Mouse (Mus musculus) heart, adult 11 months (tissue): ENCODE measurements around the gene Racgap1.

Source experiments
- DNase-seq: peaks from one replicate; pipeline ENCODE4 v3.0.0; 2022

Racgap1 gene

DNA sequence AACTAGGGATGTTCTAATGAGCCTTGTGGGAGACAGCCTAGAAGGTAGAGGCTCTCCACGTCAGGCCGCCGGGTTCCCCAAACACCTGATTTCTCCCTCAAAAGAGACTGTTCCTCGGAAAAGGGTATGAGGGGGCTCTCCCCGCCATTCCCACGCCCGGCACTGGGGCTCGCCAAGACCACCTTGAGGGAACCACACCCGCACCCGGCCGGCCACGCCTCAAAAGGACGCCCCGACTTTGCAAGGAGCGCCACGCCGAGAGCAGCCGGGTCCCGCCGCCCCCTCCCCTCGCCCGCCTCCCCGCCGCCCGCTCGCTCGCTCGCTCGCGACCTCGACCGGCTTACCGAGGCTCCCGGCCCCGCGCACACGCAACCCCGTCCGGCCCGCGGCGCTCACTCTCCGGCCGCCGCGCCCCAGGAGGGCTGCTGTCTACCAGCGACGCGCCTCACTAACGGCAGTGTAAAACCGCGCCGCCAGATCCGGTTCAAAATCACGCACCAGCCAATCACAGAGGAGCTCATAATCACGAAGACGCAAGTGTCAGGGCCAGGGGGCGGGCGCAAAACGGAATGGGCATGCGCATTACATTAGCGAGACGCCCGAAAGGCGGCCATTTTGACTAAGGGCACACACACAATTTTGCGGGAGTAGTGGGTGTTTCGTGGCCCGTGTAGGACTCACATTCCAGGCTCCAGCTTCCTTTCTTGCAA, at the start of gene Racgap1:
Gene Racgap1, minus strand, starts transcription at position 494 of the 710 bp plus-strand sequence.
- peak; percentile 99 for DNase-seq

- DNase-seq = peak; percentile 93
Measured at GRCm38 (mm10) chr15:99700219-99701106, 49.0 kb upstream of the Racgap1 start.

GRCm38 (mm10) chr15:99699715-99700114, 48.3 kb upstream of the Racgap1 start:
- DNase-seq = no peak

GRCm38 (mm10) chr15:99698533-99699085, 47.2 kb upstream of the Racgap1 start:
- peak; percentile 92 for DNase-seq

DNA sequence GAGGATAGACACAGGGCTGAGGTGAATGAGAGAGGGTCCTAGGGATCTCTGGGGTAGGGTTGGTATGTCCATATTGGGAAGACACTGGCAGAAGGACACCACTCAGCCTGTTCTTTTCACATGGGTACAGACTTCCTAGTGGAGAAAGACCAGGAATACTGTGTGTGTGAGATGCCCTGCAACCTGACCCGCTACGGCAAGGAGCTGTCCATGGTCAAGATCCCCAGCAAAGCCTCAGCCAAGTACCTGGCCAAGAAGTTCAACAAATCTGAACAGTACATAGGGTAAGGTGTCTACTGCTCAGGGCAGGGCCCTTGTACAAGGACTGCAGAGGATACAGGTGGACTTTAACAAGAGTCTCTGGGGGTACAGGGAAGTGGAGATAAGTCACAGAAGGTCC, 45.9 kb upstream of the Racgap1 start:
- DNase-seq = peak; percentile 64

GRCm38 (mm10) chr15:99691976-99692375, 40.5 kb upstream of the Racgap1 start:
- DNase-seq = no peak

DNA sequence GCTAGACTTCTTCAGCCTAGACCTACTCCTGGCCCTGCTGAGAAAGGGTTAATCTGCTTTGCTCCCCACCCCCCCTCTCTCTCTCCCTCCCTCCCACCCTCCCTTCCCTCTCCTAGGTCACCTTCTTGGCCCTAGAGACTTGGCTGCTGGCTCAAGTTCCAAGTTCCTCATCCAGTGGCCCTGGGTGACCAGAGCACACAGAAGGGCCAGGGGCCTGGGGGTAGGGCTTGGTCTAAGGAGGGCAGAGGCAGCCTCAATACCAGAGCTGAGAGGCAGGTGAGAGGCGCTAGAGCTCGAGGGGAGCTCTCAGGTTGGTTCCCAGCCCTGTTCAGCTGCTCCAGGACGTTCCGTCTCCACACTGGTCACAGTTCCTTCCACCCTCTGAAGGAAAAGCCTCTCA, 39.5 kb upstream of the Racgap1 start:
- no peak for DNase-seq

DNA sequence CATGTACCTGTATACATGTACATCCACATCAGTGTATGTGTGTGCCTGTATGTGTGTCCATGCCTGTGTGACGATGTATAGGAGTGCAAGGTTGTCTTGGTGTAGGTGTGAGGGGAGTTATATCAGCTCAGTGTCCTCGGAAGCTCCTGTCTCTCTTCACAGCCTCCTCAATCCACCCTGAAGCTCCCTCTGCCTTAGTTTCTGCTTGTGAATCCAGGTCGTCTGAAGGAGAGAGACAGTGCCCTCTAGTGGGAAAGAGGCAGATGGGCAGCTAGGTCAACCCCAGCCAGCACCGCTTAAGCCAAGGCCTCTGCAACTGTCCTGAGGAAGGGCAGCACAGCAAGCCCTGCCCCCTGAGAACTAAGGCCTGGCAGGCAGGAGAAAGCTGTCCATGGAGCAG, 37.3 kb upstream of the Racgap1 start:
- DNase-seq = peak; percentile 94

DNA sequence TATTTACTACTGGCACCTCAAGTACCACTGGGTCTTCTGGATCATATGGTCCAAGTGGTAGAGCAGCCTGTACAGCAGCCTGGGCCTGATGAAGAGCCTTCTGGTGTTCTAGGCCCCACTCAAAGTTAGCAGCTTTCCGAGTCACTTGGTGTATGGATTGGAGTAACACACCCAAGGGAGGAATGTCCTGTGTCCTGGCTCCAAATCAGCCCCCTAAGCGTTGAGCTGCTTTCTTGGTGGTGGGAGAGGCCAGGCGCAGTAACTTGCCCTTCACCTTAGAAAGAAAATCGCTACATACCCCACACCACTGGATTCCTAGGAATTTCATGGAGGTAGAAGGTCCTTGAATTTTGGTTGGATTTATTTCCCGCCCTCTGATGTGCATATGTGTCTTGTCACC, 32.7 kb upstream of the Racgap1 start:
- DNase-seq = no peak

DNA sequence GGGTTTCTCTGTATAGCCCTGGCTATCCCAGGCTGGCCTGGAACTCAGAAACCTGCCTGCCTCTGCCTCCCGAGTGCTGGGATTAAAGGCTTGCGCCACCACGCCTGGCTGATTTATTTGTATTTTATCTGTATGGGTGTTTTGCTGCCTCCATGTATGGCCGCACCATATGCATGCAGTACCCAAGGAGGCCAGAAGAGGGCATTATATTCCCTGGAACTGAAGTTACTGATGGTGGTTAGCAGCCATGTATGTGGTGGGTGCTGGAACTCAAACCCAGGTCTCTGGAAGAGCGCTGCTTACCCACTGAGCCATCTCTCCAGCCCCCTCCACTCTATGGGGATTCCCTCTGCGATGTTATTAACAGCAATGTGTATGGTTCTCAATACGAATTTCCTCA, 31.4 kb upstream of the Racgap1 start:
- no peak for DNase-seq

- no peak for DNase-seq
Measured at GRCm38 (mm10) chr15:99679008-99679407, 27.6 kb upstream of the Racgap1 start.

- no peak for DNase-seq
Measured at GRCm38 (mm10) chr15:99678063-99678800, 26.8 kb upstream of the Racgap1 start.

DNA sequence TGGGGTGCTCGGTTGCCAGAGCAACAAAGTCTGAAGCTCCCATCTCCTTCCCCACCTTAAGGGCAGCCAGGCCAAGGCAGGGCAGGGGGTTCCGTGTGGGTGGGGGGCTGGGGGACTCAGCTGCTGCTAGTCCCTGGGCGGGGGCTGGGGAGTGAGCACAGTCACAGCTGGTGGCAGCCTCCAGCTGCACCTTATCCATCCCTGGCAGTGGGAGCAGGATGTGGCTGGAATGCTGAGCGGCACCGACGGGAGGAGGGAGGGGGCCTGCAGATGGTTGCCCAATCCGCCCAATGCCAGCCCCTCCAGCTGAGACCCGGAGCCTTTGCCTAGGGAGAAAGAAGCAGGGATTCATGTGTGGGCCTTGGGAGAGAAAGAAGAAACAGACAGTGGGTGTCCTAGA, 25.6 kb upstream of the Racgap1 start:
- no peak for DNase-seq

DNA sequence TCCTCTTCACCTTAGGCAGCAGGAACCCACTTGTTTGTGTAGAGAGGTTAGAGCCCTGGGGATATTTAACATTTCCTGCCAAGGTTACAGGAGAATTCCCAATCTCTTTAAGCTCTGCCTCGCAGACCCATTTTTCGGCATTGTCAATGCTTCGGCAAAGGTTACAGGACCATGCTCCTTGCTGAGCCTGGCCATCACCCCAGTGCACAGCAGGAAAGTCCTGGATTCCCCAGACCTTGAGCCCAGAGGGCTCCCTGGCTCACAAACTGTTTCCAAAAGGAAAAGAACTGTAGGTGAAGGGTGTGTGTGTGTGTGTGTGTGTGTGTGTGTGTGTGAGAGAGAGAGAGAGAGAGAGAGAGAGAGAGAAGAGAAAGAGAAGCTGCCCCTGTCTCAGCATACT, 23.4 kb upstream of the Racgap1 start:
- DNase-seq = no peak

- no peak for DNase-seq
Measured at GRCm38 (mm10) chr15:99671783-99672182, 20.3 kb upstream of the Racgap1 start.

DNA sequence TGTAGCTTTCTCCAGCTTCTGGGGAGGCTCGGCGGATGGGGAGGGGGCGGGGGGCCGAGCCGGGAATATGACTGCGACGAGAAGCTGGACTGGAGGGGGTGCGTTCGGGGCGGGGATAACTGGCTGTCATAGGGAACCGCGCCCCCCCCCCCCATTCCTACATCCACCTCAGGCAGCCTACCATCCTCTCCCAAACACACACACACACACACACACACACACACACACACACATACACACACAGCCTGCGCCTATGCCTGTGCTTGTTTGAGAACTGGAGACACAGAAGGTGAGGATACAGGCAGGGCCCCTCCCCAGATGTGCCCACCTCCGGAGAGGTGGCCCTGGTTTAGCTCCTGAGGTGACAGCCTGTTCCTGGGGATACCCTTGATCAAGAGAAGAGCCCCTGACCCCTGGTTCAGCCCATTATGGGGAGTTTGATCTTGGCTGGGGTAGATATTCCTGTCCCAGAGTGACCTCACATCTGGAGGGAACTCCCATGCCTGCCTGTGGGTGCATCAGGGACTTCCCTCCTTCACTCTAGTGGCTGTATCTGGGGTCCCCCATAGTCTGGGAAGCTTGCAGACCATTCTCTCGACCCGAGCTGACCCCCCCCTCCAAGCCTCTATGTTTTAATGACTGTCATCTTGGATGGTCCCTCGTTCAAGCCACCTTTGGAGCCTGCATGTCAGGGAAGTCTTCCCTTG, 19.7 kb upstream of the Racgap1 start:
- DNase-seq = no peak

DNA sequence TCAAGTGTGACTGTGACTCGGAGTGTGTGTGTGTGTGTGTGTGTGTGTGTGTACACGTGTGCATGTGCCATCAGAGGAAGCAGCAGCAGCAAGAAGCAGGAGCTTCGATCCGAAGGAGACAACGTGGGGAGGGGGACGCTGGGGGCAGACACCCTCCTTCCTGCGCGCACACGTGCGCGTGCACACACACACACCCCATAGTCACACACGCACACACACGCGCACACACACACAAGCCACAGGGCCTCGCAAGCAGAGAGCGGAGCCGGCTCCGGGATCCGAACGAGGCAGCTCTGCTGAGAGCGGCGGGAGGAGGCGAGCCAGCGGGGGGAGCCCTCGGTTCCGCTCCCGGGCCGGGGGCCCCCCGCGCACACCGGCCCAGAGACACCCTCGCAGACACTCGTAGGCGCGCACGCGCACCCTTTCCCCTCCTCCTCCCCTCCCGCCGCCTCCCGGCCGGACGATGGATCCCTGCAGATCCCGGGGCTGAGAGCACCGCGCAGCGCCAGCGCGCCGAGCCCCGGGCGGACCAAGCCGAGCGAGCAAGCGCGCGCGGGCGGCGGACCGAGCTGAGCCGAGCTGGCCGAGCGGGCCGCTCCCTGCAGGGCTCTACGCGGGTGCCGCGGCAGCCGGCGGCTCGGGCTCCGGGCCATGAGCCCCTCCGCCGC, 18.8 kb upstream of the Racgap1 start, which contains the start of gene Asic1:
Gene Asic1, plus strand, starts transcription at position 215 of the 668 bp plus-strand sequence.
- peak; percentile 95 for DNase-seq

DNA sequence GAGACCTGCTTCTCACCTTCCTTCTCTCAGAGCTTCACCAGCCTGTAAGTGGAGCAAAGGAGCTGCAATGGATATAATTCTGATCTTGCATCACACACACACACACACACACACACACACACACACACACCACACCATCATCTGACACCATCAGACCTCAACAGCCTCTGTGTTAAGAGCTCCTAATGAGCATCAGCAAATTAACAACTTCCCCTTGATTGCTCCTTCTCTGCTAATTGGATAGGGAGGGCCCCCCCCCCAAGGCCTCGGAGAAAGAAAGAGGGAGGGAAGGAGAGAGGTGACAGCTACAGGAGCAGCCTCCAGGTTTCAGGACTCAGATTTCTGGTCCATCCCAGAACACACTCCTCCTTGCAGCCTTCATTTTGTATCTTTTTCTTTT, 17.9 kb upstream of the Racgap1 start:
- no peak for DNase-seq

GRCm38 (mm10) chr15:99668881-99669280, 17.4 kb upstream of the Racgap1 start:
- DNase-seq = peak; percentile 93

GRCm38 (mm10) chr15:99667544-99667943, 16.1 kb upstream of the Racgap1 start:
- no peak for DNase-seq

DNA sequence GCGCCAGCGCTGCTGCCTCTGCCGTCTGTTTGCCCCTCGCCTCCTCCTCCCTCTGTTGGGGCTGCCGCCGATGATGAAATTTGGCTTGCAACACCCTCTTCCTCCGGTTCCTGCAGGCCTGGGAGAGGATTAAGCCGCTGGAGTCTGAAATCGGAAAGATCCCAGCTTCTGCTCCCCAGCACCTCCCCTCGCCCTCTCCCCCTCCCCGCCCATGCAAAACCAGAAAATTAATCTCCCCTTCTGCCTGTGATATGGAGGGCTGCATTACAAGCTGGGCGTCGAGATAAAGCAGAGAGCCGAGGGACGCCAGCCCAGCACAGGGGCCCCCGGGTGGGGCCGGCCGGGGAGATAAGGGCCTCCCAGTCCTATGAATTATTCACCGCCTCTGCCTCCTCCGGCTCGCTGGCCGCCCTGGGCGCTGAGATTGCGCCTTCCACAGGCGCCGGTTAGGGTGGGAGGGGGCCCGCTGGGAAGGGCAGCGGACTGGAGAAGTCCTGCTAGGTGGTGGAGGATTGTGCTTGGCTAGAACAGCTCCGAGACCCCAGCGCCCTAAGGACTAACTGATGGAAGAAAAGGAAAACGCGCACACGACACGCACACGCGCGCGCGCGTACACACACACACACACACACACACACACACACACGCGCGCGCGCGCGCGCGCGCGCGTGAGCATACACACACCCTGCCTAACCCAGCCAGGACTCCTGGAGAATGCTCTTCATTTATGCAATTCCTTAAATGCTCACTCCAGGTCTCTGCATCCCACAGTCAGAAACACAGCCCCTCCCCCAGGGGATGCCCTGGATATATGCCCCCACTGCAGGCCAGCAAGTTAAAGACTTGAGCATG, 13.4 kb upstream of the Racgap1 start:
- DNase-seq = peak; percentile 96
